Mouse (Mus musculus): ENCODE measurements around the gene 1110059E24Rik. TPM values are rescaled to one million over a fixed set of nuclear protein-coding genes. Genes with fewer than 3 reads are reported as not detected.

1110059E24Rik gene
- 38.5 and 45.4 TPM in 2 replicates for polyA plus RNA-seq (2014; fragmentation: Nextera tagmentation; extraction: Ambion mirVana)

DNA sequence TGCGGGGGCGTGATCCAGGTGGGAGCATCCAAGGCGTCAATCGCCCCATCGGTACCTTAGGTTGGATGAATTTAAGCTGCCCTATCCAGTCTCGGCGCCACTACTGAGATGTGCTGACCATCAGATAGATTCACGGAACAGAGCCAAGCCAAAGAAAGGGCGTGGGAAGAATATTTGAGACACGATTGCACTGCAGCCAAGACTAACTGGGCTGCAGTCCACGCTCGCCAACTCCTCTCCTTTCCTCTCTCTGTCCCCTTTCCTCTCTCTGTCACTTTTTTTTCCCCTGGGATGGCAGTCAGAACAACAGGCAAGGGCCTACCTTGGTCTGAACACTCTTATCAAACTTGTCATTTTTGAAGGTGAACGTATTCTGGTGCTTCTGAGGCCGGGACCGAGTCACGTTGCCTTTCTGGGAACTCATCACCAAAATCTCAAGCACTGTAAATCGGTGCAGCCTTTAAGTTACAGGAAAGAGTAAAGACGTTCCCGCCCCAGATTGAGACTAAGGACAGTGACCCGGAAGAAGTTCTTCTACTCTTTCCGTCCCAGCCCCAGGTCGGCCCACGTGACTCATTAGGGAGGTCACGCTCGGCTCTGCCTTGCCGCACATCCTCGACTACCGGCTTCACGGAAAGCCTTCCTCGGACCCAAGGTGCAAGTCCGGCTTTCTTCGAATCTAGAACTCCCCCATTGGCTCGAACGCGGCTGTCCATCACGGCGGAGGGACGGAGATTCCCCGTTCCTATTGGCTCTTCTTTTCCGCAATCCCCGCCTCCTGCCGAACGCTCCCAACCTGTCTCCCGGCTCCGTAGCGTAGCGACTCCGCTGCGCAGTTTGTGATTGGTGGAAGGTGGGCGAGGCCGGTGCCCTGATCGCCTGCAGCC lies at the start of gene 1110059E24Rik:
TSS of gene 1110059E24Rik (minus strand) at position 692 of the 887 bp plus-strand sequence.
- Histone ChIP-seq H3K4me1 (ENCODE audit: control insufficient read depth in 2 of 2, insufficient read depth in 2 of 2, low read length in 2 of 2) (peaks cover 3 to 25% of the 10 kb centered on the region in 2 experiments), H3K9ac (ENCODE audit: low read length) (peak within 1 kb of the TSS; percentile 96), H3K27me3 (ENCODE audit: control insufficient read depth, insufficient read depth, low read length) (no peaks in the 10 kb centered on the region), H3K36me3 (ENCODE audit: control insufficient read depth, insufficient read depth, low read length) (no peaks in the 10 kb centered on the region), H3K27ac (replicated peaks in 1 of 2; ENCODE audit: control insufficient read depth in 1 of 2, insufficient read depth in 1 of 2, low read depth in 2 of 2, low read length in 2 of 2) (peak within 1 kb of the TSS; percentile 96 to 99), H3K4me3 (ENCODE audit: control insufficient read depth in 1 of 2, insufficient read depth in 1 of 2, low read depth in 1 of 2, low read length in 2 of 2) (peak within 1 kb of the TSS; percentile 95 to 98), H3K4me2 (ENCODE audit: low read length) (peak within 1 kb of the TSS; percentile 91), H3K9me3 (ENCODE audit: control insufficient read depth, low read length) (no peaks in the 10 kb centered on the region)
- peak; percentile 99 for ATAC-seq (ENCODE audit: insufficient number of reproducible peaks, insufficient read depth, low FRiP score, low read depth)
- 5% methylated on average over 52 of the region's 52 CpGs for WGBS

DNA sequence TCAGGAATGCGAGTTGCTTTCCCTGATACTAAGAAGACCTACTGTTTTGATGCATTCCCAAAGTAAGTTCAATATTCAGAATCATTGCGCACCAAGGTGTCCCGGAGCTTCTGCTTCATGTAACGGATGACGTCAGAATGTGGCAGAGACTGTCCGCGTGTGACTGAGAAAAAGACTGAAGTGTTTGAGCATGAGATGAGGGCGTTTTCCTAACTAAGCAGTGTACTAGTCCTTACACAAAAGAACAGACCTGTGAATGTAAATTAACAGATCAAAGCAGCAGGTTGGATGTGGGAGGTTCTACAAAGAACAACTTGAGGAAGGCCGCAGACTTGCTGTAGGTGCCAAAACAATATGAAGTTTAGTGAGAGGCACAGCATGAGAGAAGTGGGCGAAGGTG lies 28.2 kb upstream of the 1110059E24Rik start:
- Histone ChIP-seq H3K27ac (replicated peaks in 1 of 2; ENCODE audit: control insufficient read depth in 1 of 2, insufficient read depth in 1 of 2, low read depth in 2 of 2, low read length in 2 of 2) (no peak overlapping the region), H3K9me3 (ENCODE audit: control insufficient read depth, low read length) (no peaks in the 10 kb centered on the region), H3K27me3 (ENCODE audit: control insufficient read depth, insufficient read depth, low read length) (no peaks in the 10 kb centered on the region), H3K4me2 (ENCODE audit: low read length) (no peak overlapping the region), H3K4me1 (ENCODE audit: control insufficient read depth in 2 of 2, insufficient read depth in 2 of 2, low read length in 2 of 2) (no peaks in the 10 kb centered on the region), H3K36me3 (ENCODE audit: control insufficient read depth, insufficient read depth, low read length) (peaks cover 57% of the 10 kb centered on the region), H3K9ac (ENCODE audit: low read length) (no peak overlapping the region), H3K4me3 (ENCODE audit: control insufficient read depth in 1 of 2, insufficient read depth in 1 of 2, low read depth in 1 of 2, low read length in 2 of 2) (no peak overlapping the region)
- no peak for ATAC-seq (ENCODE audit: insufficient number of reproducible peaks, insufficient read depth, low FRiP score, low read depth)
- 92% methylated on average over 10 of the region's 10 CpGs for WGBS

DNA sequence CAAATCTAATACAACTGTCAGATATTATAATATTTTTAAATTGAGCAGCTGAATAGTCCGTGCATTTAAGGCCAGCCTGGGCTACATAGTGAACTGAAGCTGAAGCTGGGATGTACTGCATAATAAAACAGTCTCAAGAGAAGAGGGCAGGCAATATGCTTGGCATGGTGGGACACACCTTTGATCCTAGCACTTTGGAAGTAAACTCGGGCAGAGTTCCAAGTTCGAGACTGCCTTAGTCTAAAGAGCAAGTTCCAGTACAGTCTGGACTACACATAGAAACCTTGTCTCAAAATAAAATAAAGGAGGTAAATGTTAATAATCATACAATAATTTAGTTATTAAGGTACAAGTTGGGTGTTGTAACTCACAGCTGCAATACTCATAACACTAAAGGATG lies 27.3 kb upstream of the 1110059E24Rik start:
- Histone ChIP-seq H3K4me3 (ENCODE audit: control insufficient read depth in 1 of 2, insufficient read depth in 1 of 2, low read depth in 1 of 2, low read length in 2 of 2) (no peak overlapping the region), H3K9me3 (ENCODE audit: control insufficient read depth, low read length) (no peaks in the 10 kb centered on the region), H3K9ac (ENCODE audit: low read length) (no peak overlapping the region), H3K4me2 (ENCODE audit: low read length) (no peak overlapping the region), H3K27ac (replicated peaks in 1 of 2; ENCODE audit: control insufficient read depth in 1 of 2, insufficient read depth in 1 of 2, low read depth in 2 of 2, low read length in 2 of 2) (no peak overlapping the region), H3K27me3 (ENCODE audit: control insufficient read depth, insufficient read depth, low read length) (no peaks in the 10 kb centered on the region), H3K4me1 (ENCODE audit: control insufficient read depth in 2 of 2, insufficient read depth in 2 of 2, low read length in 2 of 2) (no peaks in the 10 kb centered on the region), H3K36me3 (ENCODE audit: control insufficient read depth, insufficient read depth, low read length) (peaks cover 50% of the 10 kb centered on the region)
- ATAC-seq (ENCODE audit: insufficient number of reproducible peaks, insufficient read depth, low FRiP score, low read depth) = no peak
- WGBS = 98% methylated on average over 3 of the region's 3 CpGs

- Histone ChIP-seq H3K36me3 (ENCODE audit: control insufficient read depth, insufficient read depth, low read length) (peaks cover 12% of the 10 kb centered on the region), H3K4me3 (ENCODE audit: control insufficient read depth in 1 of 2, insufficient read depth in 1 of 2, low read depth in 1 of 2, low read length in 2 of 2) (no peak overlapping the region), H3K27ac (replicated peaks in 1 of 2; ENCODE audit: control insufficient read depth in 1 of 2, insufficient read depth in 1 of 2, low read depth in 2 of 2, low read length in 2 of 2) (no peak overlapping the region), H3K4me2 (ENCODE audit: low read length) (no peak overlapping the region), H3K9ac (ENCODE audit: low read length) (no peak overlapping the region), H3K4me1 (ENCODE audit: control insufficient read depth in 2 of 2, insufficient read depth in 2 of 2, low read length in 2 of 2) (peaks cover 0 to 4% of the 10 kb centered on the region in 2 experiments; a peak in 1 of 4 replicates), H3K27me3 (ENCODE audit: control insufficient read depth, insufficient read depth, low read length) (no peaks in the 10 kb centered on the region), H3K9me3 (ENCODE audit: control insufficient read depth, low read length) (no peaks in the 10 kb centered on the region)
- WGBS = 97% methylated on average over 17 of the region's 17 CpGs
- ATAC-seq (ENCODE audit: insufficient number of reproducible peaks, insufficient read depth, low FRiP score, low read depth) = no peak
These were observed 21.7 kb upstream of the 1110059E24Rik start for GRCm38 (mm10) chr19:21674354-21675096.

- no peak for ATAC-seq (ENCODE audit: insufficient number of reproducible peaks, insufficient read depth, low FRiP score, low read depth)
- Histone ChIP-seq H3K4me1 (ENCODE audit: control insufficient read depth in 2 of 2, insufficient read depth in 2 of 2, low read length in 2 of 2) (peaks cover 0 to 4% of the 10 kb centered on the region in 2 experiments; a peak in 1 of 4 replicates), H3K27me3 (ENCODE audit: control insufficient read depth, insufficient read depth, low read length) (no peaks in the 10 kb centered on the region), H3K27ac (replicated peaks in 1 of 2; ENCODE audit: control insufficient read depth in 1 of 2, insufficient read depth in 1 of 2, low read depth in 2 of 2, low read length in 2 of 2) (no peak overlapping the region), H3K36me3 (ENCODE audit: control insufficient read depth, insufficient read depth, low read length) (no peaks in the 10 kb centered on the region), H3K9me3 (ENCODE audit: control insufficient read depth, low read length) (no peaks in the 10 kb centered on the region), H3K4me2 (ENCODE audit: low read length) (no peak overlapping the region), H3K9ac (ENCODE audit: low read length) (no peak overlapping the region), H3K4me3 (ENCODE audit: control insufficient read depth in 1 of 2, insufficient read depth in 1 of 2, low read depth in 1 of 2, low read length in 2 of 2) (no peak overlapping the region)
- WGBS = 90% methylated on average over 4 of the region's 4 CpGs
These were observed 16.9 kb upstream of the 1110059E24Rik start for GRCm38 (mm10) chr19:21669650-21670049.

DNA sequence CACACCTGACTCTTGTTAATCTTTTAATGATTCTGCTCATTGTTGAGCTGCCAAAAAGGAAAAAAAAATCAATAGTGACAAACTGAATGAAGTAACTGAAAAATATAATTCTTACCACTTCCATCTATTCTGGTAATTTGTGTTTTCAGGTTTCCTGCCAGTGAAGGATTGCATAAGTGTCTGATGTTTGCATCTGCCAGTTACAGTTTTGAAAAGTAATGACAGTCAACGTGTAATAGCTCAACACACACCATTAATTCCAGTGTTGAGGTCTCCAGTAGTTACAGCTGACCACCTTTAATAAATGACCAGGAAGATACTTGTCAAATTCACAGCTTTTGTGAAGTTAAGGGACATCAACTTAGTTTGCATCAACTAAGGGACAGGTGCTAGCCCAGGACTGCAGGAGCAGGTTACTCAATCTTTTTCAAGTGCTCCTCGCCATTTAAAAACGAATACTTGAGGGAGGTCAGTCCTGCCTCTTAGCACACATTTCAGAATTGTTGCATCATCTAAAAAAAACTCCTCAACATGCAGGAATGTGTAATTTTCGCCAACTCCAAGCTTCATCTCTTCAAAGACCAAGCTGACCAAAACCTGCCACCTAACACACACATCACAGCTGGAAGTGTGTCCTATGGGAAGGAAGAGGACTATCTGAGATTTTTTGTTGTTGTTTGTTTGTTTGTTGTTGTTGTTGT lies 11.1 kb upstream of the 1110059E24Rik start:
- no peak for ATAC-seq (ENCODE audit: insufficient number of reproducible peaks, insufficient read depth, low FRiP score, low read depth)

DNA sequence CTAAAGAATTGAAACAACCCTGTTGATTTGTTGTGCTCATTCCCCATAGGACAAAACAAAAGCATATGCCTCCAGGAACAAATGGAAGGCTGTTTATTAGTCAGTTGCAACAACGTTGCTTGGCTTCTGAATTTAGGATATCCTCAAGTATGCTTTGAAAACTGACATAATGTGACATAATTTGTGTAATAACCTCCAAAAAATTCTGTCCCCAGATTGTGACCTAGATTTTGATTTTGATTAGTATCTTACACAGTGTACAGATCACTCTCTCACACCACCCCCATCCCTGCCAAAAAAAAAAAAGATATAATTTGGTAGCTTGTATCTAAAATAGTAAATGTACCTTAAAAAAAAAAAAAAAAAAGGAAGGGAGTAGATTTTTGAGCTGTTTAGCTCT lies 8.0 kb upstream of the 1110059E24Rik start:
- no peaks in the 10 kb centered on the region for H3K9me3 ChIP-seq (ENCODE audit: control insufficient read depth, low read length)
- no peak overlapping the region for H3K4me2 ChIP-seq (ENCODE audit: low read length)
- ATAC-seq (ENCODE audit: insufficient number of reproducible peaks, insufficient read depth, low FRiP score, low read depth) = no peak
- H3K27ac ChIP-seq (replicated peaks in 1 of 2; ENCODE audit: control insufficient read depth in 1 of 2, insufficient read depth in 1 of 2, low read depth in 2 of 2, low read length in 2 of 2) = no peak overlapping the region
- no peaks in the 10 kb centered on the region; a peak in 1 of 4 replicates for H3K4me1 ChIP-seq (ENCODE audit: control insufficient read depth in 2 of 2, insufficient read depth in 2 of 2, low read length in 2 of 2)
- 92% methylated on average over 1 of the region's 1 CpGs for WGBS
- no peak overlapping the region for H3K4me3 ChIP-seq (ENCODE audit: control insufficient read depth in 1 of 2, insufficient read depth in 1 of 2, low read depth in 1 of 2, low read length in 2 of 2)
- H3K36me3 ChIP-seq (ENCODE audit: control insufficient read depth, insufficient read depth, low read length) = no peaks in the 10 kb centered on the region
- no peaks in the 10 kb centered on the region for H3K27me3 ChIP-seq (ENCODE audit: control insufficient read depth, insufficient read depth, low read length)
- no peak overlapping the region for H3K9ac ChIP-seq (ENCODE audit: low read length)

More for the DNA sequence above, 11.1 kb upstream of the 1110059E24Rik start:
- H3K4me2 ChIP-seq (ENCODE audit: low read length) = no peak overlapping the region
- H3K4me1 ChIP-seq (ENCODE audit: control insufficient read depth in 2 of 2, insufficient read depth in 2 of 2, low read length in 2 of 2) = no peaks in the 10 kb centered on the region
- no peaks in the 10 kb centered on the region for H3K9me3 ChIP-seq (ENCODE audit: control insufficient read depth, low read length)
- H3K9ac ChIP-seq (ENCODE audit: low read length) = no peak overlapping the region
- no peak overlapping the region for H3K4me3 ChIP-seq (ENCODE audit: control insufficient read depth in 1 of 2, insufficient read depth in 1 of 2, low read depth in 1 of 2, low read length in 2 of 2)
- 77% methylated on average over 4 of the region's 4 CpGs for WGBS
- no peaks in the 10 kb centered on the region for H3K27me3 ChIP-seq (ENCODE audit: control insufficient read depth, insufficient read depth, low read length)
- H3K27ac ChIP-seq (replicated peaks in 1 of 2; ENCODE audit: control insufficient read depth in 1 of 2, insufficient read depth in 1 of 2, low read depth in 2 of 2, low read length in 2 of 2) = no peak overlapping the region
- no peaks in the 10 kb centered on the region for H3K36me3 ChIP-seq (ENCODE audit: control insufficient read depth, insufficient read depth, low read length)

Measured in heart, embryonic 14.5 days (tissue).